Mouse (Mus musculus): ENCODE data around the gene Gpr1.

DNA sequence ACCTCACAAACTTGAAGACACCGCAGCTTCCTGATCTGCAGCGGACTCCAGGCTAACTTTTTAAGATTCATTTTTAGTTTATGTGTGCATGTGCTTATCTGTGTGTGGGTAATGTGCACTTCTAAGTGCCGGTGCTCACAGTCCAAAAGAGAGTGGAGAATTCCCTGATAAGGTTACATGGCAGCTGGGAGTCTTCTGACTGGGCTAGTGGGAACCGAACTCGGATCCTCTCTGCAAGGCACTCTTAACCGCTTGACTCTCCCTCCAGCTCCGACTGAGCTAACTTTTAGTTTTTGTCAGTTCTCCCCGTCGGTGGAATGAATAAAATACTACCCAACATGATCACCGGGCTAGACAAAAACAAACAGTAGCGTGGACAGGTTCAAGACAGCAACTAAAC lies 38.5 kb downstream of the Gpr1 start:
- no peak for TF ChIP-seq CTCF (IDR thresholded peaks at IDR 0.05; ENCODE audit: borderline replicate concordance, insufficient read depth, low read length)
- TF ChIP-seq POLR2A (IDR thresholded peaks at IDR 0.05; ENCODE audit: low read depth, low read length), result no peak

Data from embryonic fibroblast, embryonic 13.5 days (primary cell).